Mouse (Mus musculus): Measurements from ENCODE around the gene Ccdc74a.

DNA sequence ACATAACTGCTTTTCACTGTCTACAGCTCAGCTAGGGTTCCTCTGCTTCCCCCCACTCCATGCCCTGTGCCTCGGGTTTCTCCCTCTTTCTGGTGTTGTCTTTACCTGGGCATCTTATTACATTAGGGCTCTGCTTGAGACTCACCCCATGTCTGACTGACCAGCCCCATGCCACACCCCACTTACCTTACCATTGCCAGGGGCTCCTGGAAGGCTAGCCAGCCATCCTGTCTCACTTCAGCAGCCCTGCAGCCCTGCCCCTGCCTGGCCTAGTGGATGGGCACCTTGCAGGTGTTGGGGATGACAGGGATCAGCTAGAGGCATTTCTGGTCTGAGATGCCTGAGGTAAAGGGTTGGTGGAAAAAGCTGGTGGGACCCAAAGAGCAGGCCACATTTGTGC is 886 bp downstream of the Ccdc74a start:
- no peak for TF ChIP-seq EP300 (IDR thresholded peaks at IDR 0.05; ENCODE audit: low read depth in 1 of 2, low read length in 2 of 2)
- TF ChIP-seq CTCF (IDR thresholded peaks at IDR 0.05 in 2 of 3, conservative IDR thresholded peaks at IDR 0.05 in 1 of 3; ENCODE audit: control insufficient read depth in 1 of 3, insufficient read depth in 1 of 3, low read depth in 2 of 3, low read length in 3 of 3, poor library complexity in 1 of 3, severe bottlenecking in 1 of 3), result no peak
- TF ChIP-seq POLR2A (IDR thresholded peaks at IDR 0.05; ENCODE audit: control insufficient read depth in 1 of 2, insufficient read depth in 1 of 2, low read depth in 1 of 2, low read length in 2 of 2, poor library complexity in 1 of 2), result no peak
- TF ChIP-seq MXI1 (IDR thresholded peaks at IDR 0.05; ENCODE audit: low read depth, low read length), result no peak
- no peak for TF ChIP-seq ZKSCAN1 (IDR thresholded peaks at IDR 0.05; ENCODE audit: low read depth, low read length)
- no peak for TF ChIP-seq ZMIZ1 (IDR thresholded peaks at IDR 0.05; ENCODE audit: low read depth, low read length)
- TF ChIP-seq ELF1 (IDR thresholded peaks at IDR 0.05; ENCODE audit: low read depth, low read length), result no peak
- TF ChIP-seq ZNF384 (IDR thresholded peaks at IDR 0.05; ENCODE audit: low read depth, low read length), result no peak
- no peak for TF ChIP-seq ETS1 (IDR thresholded peaks at IDR 0.05; ENCODE audit: low read depth, low read length)
- TF ChIP-seq SMC3 (IDR thresholded peaks at IDR 0.05; ENCODE audit: low read depth, low read length), result no peak
- no peak for TF ChIP-seq ZC3H11A (IDR thresholded peaks at IDR 0.05; ENCODE audit: low read depth, low read length)
- no peak for TF ChIP-seq USF1 (IDR thresholded peaks at IDR 0.05; ENCODE audit: low read depth, low read length)
- TF ChIP-seq GATA1 (IDR thresholded peaks at IDR 0.05; ENCODE audit: low read depth, low read length), result no peak
- TF ChIP-seq POLR2AphosphoS2 (IDR thresholded peaks at IDR 0.05; ENCODE audit: low read length), result no peak
